Mouse (Mus musculus): Measurements from ENCODE around the gene Acad8. TPM values are rescaled to one million over a fixed set of nuclear protein-coding genes. Genes with fewer than 3 reads are reported as not detected.

Gene Acad8
- 7.9 and 10.0 TPM in 2 replicates for total RNA-seq (2014; fragmentation: Nextera tagmentation)
- 9.1 and 10.9 TPM in 2 replicates for total RNA-seq (2017)

GRCm38 (mm10) chr9:26999461-27000395 is at the start of gene Acad8, which contains the start of gene Thyn1:
Gene Acad8, minus strand, starts transcription at chr9:26999566.
Gene Thyn1, plus strand, starts transcription at chr9:26999710.
- peak; percentile 98 for ATAC-seq (replicated peaks; ENCODE audit: low FRiP score, low TSS enrichment, poor library complexity, severe bottlenecking)

- ATAC-seq (replicated peaks; ENCODE audit: low FRiP score, low TSS enrichment, poor library complexity, severe bottlenecking), result peak; percentile 34; the same call in 1 of the 2 replicates
Observed at GRCm38 (mm10) chr9:27043892-27044291, 44.5 kb upstream of the Acad8 start.

GRCm38 (mm10) chr9:27030763-27031100 is 31.4 kb upstream of the Acad8 start:
- no peak for ATAC-seq (replicated peaks; ENCODE audit: low FRiP score, low TSS enrichment, poor library complexity, severe bottlenecking)

GRCm38 (mm10) chr9:27029828-27030762 is 30.7 kb upstream of the Acad8 start, which contains the start of the genes Vps26b and Ncapd3:
Gene Vps26b, minus strand, starts transcription at chr9:27030065.
Gene Ncapd3, plus strand, starts transcription at chr9:27030175.
- peak; percentile 90 for ATAC-seq (replicated peaks; ENCODE audit: low FRiP score, low TSS enrichment, poor library complexity, severe bottlenecking)

GRCm38 (mm10) chr9:27029022-27029827 is 29.9 kb upstream of the Acad8 start:
- peak; percentile 55 for ATAC-seq (replicated peaks; ENCODE audit: low FRiP score, low TSS enrichment, poor library complexity, severe bottlenecking)

- no peak for ATAC-seq (replicated peaks; ENCODE audit: low FRiP score, low TSS enrichment, poor library complexity, severe bottlenecking)
Observed at GRCm38 (mm10) chr9:27026708-27027107, 27.3 kb upstream of the Acad8 start.

GRCm38 (mm10) chr9:27023681-27024080 is 24.3 kb upstream of the Acad8 start:
- ATAC-seq (replicated peaks; ENCODE audit: low FRiP score, low TSS enrichment, poor library complexity, severe bottlenecking), result no peak

GRCm38 (mm10) chr9:27018961-27019360 is 19.6 kb upstream of the Acad8 start:
- no peak for ATAC-seq (replicated peaks; ENCODE audit: low FRiP score, low TSS enrichment, poor library complexity, severe bottlenecking)

- no peak for ATAC-seq (replicated peaks; ENCODE audit: low FRiP score, low TSS enrichment, poor library complexity, severe bottlenecking)
Observed at GRCm38 (mm10) chr9:27011572-27011971, 12.2 kb upstream of the Acad8 start.

- no peak for ATAC-seq (replicated peaks; ENCODE audit: low FRiP score, low TSS enrichment, poor library complexity, severe bottlenecking)
Observed at GRCm38 (mm10) chr9:27009231-27009630, 9.9 kb upstream of the Acad8 start.

GRCm38 (mm10) chr9:27006866-27007265 is 7.5 kb upstream of the Acad8 start:
- no peak for ATAC-seq (replicated peaks; ENCODE audit: low FRiP score, low TSS enrichment, poor library complexity, severe bottlenecking)

GRCm38 (mm10) chr9:27005933-27006332 is 6.6 kb upstream of the Acad8 start:
- ATAC-seq (replicated peaks; ENCODE audit: low FRiP score, low TSS enrichment, poor library complexity, severe bottlenecking), result no peak

GRCm38 (mm10) chr9:27005231-27005630 is 5.9 kb upstream of the Acad8 start:
- no peak for ATAC-seq (replicated peaks; ENCODE audit: low FRiP score, low TSS enrichment, poor library complexity, severe bottlenecking)

- ATAC-seq (replicated peaks; ENCODE audit: low FRiP score, low TSS enrichment, poor library complexity, severe bottlenecking), result no peak
Observed at GRCm38 (mm10) chr9:26998669-26999460, 501 bp downstream of the Acad8 start.

- no peak for ATAC-seq (replicated peaks; ENCODE audit: low FRiP score, low TSS enrichment, poor library complexity, severe bottlenecking)
Observed at GRCm38 (mm10) chr9:26997501-26997900, 1.9 kb downstream of the Acad8 start.

- no peak for ATAC-seq (replicated peaks; ENCODE audit: low FRiP score, low TSS enrichment, poor library complexity, severe bottlenecking)
Observed at GRCm38 (mm10) chr9:26997062-26997461, 2.3 kb downstream of the Acad8 start.

- ATAC-seq (replicated peaks; ENCODE audit: low FRiP score, low TSS enrichment, poor library complexity, severe bottlenecking), result no peak
Observed at GRCm38 (mm10) chr9:26993900-26994299, 5.5 kb downstream of the Acad8 start.

GRCm38 (mm10) chr9:26993118-26993517 is 6.2 kb downstream of the Acad8 start:
- no peak for ATAC-seq (replicated peaks; ENCODE audit: low FRiP score, low TSS enrichment, poor library complexity, severe bottlenecking)

Measured in megakaryocyte-erythroid progenitor cell, adult 5-6 weeks (primary cell).